Mouse (Mus musculus) 3134 (cell line): Measurements from ENCODE around the gene Kifc1.
A peak's percentile ranks its signal among the peaks of the same experiment; 100 is the strongest.

Experiments used
- DNase-seq: peaks from one replicate; pipeline ENCODE4 v3.0.0-alpha.2; 2011; ENCODE audit warnings: low spot score; ENCODE audit not compliant: insufficient read length; ENCODE audit errors: extremely low read depth

Gene Kifc1

DNA sequence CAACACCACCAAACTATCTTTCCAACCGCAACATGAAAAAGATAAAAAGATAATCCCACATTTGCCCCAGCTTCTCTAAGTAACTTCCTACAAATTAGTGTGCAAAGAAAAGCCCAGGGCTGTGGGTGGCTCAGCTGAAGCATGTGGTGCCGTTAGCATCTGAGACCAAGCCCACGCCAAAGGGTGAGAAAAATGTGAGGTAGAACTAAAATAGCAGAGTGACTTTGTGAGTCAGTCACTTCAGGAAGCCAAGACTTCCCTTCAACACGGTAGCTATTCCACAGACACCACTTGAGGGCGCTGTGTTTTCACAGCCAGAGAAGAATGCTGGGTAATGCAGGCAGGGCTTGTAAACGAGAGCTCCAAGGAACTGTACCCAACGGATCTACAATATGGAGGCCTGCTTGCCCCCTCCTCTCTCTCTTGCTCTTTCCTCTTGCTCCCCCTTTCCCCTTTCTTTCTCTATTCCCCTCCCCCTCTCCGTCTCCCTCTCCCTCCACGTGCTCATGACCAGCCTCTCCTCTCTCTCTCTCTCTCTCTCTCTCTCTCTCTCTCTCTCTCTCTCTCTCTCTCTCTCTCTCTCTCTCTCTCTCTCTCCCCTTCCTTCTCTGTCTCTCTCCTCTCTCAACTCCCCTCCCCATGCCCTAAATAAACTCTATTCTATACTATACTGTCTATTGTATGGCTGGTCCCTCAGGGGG, 25.0 kb downstream of the Kifc1 start:
- peak; percentile 33 for DNase-seq

DNA sequence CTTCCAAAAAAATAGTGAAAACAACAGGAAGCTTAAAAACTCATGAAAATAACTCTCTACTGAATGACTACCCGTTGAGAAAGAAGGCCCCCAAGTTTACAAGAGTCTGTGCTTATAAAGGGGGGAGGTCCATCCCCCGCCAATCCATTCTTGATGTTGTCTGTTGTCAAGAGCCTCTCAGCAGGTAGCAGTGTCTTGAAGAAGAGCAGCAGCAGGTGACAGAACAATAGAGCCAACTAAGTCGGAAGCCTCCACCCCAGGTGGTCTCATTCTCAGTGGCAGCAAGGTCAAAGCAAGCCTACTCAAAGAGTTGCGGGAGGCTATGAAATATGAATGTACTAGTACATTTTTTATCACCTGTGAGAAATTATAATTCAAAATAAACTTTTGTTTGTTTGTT, 32.6 kb downstream of the Kifc1 start:
- DNase-seq = no peak

DNA sequence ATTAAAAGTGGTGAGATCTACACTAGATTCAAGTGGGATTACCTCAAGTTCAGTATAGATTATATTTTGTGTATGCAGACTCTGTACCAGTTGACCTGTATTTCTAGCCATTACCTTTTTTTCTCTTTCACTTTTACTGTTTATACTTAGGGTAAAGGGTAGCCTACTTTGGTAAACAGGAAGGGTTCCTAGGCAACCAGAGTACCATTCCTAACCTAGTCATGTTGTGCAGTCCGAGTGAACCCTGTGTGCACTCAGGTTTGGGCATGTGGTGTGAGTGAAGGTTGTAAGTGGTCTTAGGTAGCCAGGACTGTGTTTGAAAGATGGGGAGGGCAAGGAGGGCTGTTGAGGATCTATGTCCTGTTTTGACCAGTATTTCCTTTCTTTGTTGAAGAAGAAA, 39.1 kb downstream of the Kifc1 start:
- no peak for DNase-seq

DNA sequence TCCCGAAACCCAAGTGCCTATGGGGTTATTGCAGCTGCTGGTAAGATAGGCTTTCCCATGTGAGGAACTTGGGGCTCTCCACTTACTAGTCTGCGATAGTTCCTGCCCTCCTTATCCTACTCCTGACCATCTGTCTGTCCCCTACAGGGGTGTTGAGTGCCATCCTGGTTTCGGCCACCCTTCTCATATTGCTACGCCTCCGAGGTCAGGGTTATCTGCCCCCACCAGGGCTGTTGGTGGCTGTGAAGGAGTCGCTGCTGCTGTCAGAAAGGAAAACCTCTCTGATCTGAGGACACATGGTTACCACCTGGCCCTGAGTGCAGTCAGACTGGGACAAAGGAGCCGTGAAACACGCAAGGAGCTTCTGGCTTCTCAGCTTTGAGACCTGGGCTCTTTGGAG, 42.3 kb downstream of the Kifc1 start:
- no peak for DNase-seq

DNA sequence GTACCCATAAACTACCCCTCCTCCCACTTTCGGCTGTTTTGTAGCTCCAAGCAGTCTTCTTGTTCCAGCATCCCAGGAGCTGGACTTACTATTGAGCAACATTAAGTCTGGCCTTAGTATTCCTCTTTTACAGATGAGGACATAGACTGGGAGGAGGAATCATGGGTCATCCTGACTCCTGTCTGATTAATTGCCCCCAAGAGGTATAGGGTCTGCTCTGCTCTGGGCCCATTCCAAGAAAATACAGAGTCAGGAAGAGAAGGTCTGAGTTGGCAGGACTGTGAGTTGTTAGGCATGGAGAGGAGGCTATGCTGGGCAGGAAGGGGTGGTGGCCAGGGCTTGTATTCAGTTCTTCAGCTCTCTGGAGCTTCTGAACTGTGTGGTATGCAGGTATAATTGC, 46.3 kb downstream of the Kifc1 start:
- no peak for DNase-seq

DNA sequence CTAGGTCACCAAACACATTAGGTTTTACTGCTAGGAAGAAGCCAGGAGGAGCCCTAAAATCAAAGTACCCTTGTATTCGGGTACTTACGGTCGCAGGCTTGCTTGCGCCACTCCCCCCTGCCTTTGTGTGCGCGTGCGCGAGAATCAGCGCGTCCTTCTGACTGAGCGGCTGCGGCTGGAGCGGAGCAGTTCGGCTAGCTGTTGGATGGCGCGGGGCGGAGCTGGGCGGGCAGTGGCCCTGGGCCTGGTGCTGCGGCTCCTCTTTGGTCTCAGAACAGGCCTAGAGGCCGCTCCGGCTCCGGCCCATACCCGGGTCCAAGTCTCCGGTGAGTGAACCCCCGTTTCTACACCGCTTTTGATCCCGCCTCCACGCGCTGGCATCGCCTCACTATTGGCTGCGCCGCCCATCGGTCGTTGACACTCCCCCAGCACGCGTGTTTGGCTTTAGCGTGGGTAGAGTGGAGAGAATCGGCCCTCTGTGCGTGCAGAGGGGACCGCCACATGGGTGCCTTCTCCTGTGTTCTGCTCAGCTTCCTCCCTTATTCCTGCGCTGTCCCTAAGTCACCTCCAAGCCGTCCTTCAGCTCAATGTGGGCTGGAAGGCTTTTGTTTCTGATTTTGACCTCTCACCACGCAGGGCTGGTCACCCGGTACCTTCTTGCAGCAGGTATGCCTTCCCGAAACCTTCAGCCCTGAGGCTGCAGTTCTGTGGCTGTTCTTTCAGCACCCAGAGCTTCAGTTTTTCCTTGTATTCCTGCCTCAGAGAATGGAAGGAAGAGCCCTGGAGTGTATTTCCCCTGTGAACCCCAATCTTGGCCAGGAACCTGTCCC, 47.3 kb downstream of the Kifc1 start, which contains the start of gene Cd320:
TSS of gene Cd320 (plus strand) at position 126 of the 830 bp plus-strand sequence.
- DNase-seq = peak; percentile 91

DNA sequence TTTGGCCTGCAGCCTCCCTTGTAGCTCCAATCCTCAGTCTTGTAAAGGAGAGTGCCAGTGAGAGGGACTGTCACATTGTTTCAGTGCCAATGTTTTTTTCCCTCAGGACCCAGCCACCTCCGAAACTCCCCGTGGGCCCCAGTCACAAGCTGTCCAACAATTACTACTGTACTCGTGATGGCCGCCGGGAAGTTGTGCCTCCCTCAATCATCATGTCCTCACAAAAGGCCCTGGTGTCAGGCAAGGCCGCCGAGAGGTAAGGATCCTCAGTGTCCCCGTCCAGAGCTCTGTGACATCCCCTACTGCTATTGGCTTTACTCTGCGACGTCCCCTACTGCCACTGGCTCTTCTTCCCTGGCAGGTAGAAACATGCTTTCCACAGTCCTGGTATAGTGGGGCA, 60.9 kb downstream of the Kifc1 start:
- no peak for DNase-seq

DNA sequence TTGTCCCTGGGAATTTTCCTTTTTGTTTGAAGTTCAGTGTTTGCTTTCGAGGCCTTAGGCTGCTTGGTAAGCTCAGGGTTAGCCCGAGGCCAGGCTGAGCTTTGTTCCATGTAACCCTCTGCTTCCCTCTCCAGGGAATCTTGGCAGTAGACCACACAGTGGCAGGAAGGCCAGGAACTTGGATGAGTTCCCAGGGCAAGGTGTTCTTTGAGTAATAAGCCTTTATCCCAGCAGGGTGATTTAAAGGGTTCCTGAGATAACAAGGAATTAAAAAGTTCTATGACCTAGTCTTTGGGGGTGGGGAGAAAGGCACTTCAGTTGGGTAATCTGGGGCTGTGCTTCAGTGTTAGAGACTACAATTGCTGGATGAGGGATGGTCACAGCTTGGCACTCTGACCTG, 61.6 kb downstream of the Kifc1 start:
- no peak for DNase-seq

DNA sequence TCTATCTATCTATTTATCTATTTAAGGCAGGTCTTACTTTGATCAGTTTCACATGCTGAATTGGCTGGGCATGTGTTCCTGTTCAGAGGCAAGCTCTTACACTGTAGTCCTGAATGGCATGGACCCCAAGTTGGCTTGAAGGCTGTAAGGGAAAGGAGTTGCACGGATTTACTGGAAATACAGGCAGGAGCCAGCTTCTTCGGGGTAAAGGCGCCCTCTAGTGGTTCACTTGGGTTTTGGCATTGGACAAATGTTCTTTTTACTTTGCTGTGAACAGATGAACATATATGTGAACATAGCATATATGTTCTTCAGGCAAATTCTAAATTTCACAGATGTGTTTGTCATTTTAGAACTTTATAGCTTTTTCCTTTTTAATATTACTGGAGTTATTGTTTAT, 63.6 kb downstream of the Kifc1 start:
- DNase-seq = no peak
